Mouse (Mus musculus) heart, postnatal 0 days (tissue): Measurements from ENCODE around the gene Vegfa. TPM values are rescaled to one million over a fixed set of nuclear protein-coding genes. Genes with fewer than 3 reads are reported as not detected.

Experiments
- ATAC-seq: fragments of 200-750 bp; cut with Nextera tagmentation; 2 replicates; pipeline ENCODE4 v1.8.0; 2017; ENCODE audit warnings: low read depth, moderate number of reproducible peaks, moderate library complexity; ENCODE audit not compliant: insufficient read depth
- DNase-seq: peaks from one replicate; pipeline ENCODE4 v3.0.0-alpha.2; 2016; ENCODE audit warnings: low spot score
- H3K27ac ChIP-seq: fragments of 300-500 bp; sonication (generic); 2 replicates; pipeline ENCODE4 v1.5.1; 2014; ENCODE audit warnings: low read depth, mild to moderate bottlenecking
- H3K27me3 ChIP-seq: fragments of 300-500 bp; sonication (generic); 2 replicates; pipeline ENCODE4 v1.6.1; 2014; ENCODE audit warnings: low read length, mixed read lengths; ENCODE audit not compliant: control insufficient read depth, insufficient read depth
- H3K36me3 ChIP-seq: fragments of 300-500 bp; sonication (generic); replicated peaks from 2 replicates; pipeline ENCODE4 v1.6.1; 2014; ENCODE audit warnings: low read length, mixed read lengths; ENCODE audit not compliant: control insufficient read depth, insufficient read depth
- H3K4me1 ChIP-seq: fragments of 300-500 bp; sonication (generic); 2 replicates; pipeline ENCODE4 v1.6.1; 2014; ENCODE audit warnings: antibody characterized with exemption; ENCODE audit not compliant: control insufficient read depth, insufficient read depth
- H3K4me2 ChIP-seq: fragments of 300-500 bp; sonication (generic); 2 replicates; pipeline ENCODE4 v1.6.1; 2014; ENCODE audit warnings: low read depth, mild to moderate bottlenecking, low read length, moderate library complexity
- H3K4me3 ChIP-seq: fragments of 300-500 bp; sonication (generic); 2 replicates; pipeline ENCODE4 v1.5.1; 2014; ENCODE audit warnings: low read depth, low read length
- H3K9ac ChIP-seq: fragments of 300-500 bp; sonication (generic); replicated peaks from 2 replicates; pipeline ENCODE4 v1.6.1; 2014; ENCODE audit warnings: low read depth, low read length, mixed read lengths
- H3K9me3 ChIP-seq: fragments of 300-500 bp; sonication (generic); replicated peaks from 2 replicates; pipeline ENCODE4 v1.6.1; 2016; ENCODE audit warnings: low read length; ENCODE audit not compliant: control insufficient read depth
- CTCF ChIP-seq: IDR thresholded peaks from 2 replicates; pipeline ENCODE4 v1.5.1; 2016; ENCODE audit warnings: antibody characterized with exemption, control low read depth, low read depth
- EP300 ChIP-seq: IDR thresholded peaks from 2 replicates; pipeline ENCODE4 v1.6.1; 2016; ENCODE audit warnings: antibody characterized with exemption, low read depth
- WGBS: fragments of 180-500 bp; shearing (Covaris S2); extraction: QIAGEN DNeasy Blood & Tissue Kit; methylation state at CpG from one replicate; pipeline ENCODE4 v1.1.7; 2014; 5-methylcytosine and 5-hydroxymethylcytosine counted together
- polyA plus RNA-seq: library from polyadenylated mRNA; unstranded; fragments of >200 nt; fragmentation: Nextera tagmentation; extraction: Ambion mirVana; gene quantifications from 2 replicates; pipeline ENCODE4 v1.2.1, GENCODE M21; 2015
- total RNA-seq: library from RNA; depleted of rRNA; stranded (reverse); fragments of >200 nt; gene quantifications from 2 replicates; pipeline ENCODE4 v1.2.3, GENCODE M21; 2014; ENCODE audit warnings: low replicate concordance

Vegfa gene
- total and polyA plus RNA-seq, 2 experiments from 2014 or later, result 5.2 to 224 TPM

- H3K27ac ChIP-seq, result no peak overlapping the region
- WGBS, result 61% methylated on average over 5 of the region's 5 CpGs
- no peak for ATAC-seq
- no peaks in the 10 kb centered on the region for H3K9me3 ChIP-seq
- no peaks in the 10 kb centered on the region for H3K4me1 ChIP-seq
- H3K4me3 ChIP-seq, result no peak overlapping the region
- H3K27me3 ChIP-seq, result no peaks in the 10 kb centered on the region
- TF ChIP-seq EP300 (no peak), CTCF (peak; percentile 49)
- H3K9ac ChIP-seq, result no peak overlapping the region
- H3K4me2 ChIP-seq, result no peak overlapping the region
- DNase-seq, result no peak
- H3K36me3 ChIP-seq, result no peaks in the 10 kb centered on the region
Observed at GRCm38 (mm10) chr17:46041223-46041622, 9.1 kb upstream of the Vegfa start.

- Histone ChIP-seq H3K27ac (no peak overlapping the region), H3K4me2 (no peak overlapping the region), H3K27me3 (no peaks in the 10 kb centered on the region), H3K4me3 (no peak overlapping the region), H3K9ac (no peak overlapping the region), H3K36me3 (no peaks in the 10 kb centered on the region), H3K9me3 (no peaks in the 10 kb centered on the region), H3K4me1 (no peaks in the 10 kb centered on the region)
- ATAC-seq (no peak), DNase-seq (no peak)
- WGBS, result 23% methylated on average over 6 of the region's 6 CpGs
- TF ChIP-seq EP300 (no peak), CTCF (no peak)
Observed at GRCm38 (mm10) chr17:46040561-46040960, 8.4 kb upstream of the Vegfa start.

- Histone ChIP-seq H3K27me3 (no peaks in the 10 kb centered on the region), H3K36me3 (no peaks in the 10 kb centered on the region), H3K4me2 (no peak overlapping the region), H3K4me3 (no peak overlapping the region), H3K27ac (no peak overlapping the region), H3K9ac (no peak overlapping the region), H3K4me1 (peaks cover under 1% of the 10 kb centered on the region), H3K9me3 (no peaks in the 10 kb centered on the region)
- DNase-seq (no peak), ATAC-seq (no peak)
- TF ChIP-seq CTCF (peak; percentile 20), EP300 (no peak)
- 30% methylated on average over 3 of the region's 3 CpGs for WGBS
Observed at GRCm38 (mm10) chr17:46038906-46039305, 6.7 kb upstream of the Vegfa start.

- TF ChIP-seq CTCF (no peak), EP300 (no peak)
- Histone ChIP-seq H3K27me3 (no peaks in the 10 kb centered on the region), H3K27ac (no peak overlapping the region), H3K9me3 (no peaks in the 10 kb centered on the region), H3K9ac (no peak overlapping the region), H3K4me3 (no peak overlapping the region), H3K4me1 (peaks cover 11% of the 10 kb centered on the region), H3K36me3 (no peaks in the 10 kb centered on the region), H3K4me2 (no peak overlapping the region)
- ATAC-seq, result no peak
- 50% methylated on average over 6 of the region's 6 CpGs for WGBS
- no peak for DNase-seq
Observed at GRCm38 (mm10) chr17:46036400-46036799, 4.2 kb upstream of the Vegfa start.

GRCm38 (mm10) chr17:46034110-46034509 lies 1.9 kb upstream of the Vegfa start:
- Histone ChIP-seq H3K36me3 (no peaks in the 10 kb centered on the region), H3K27me3 (no peaks in the 10 kb centered on the region), H3K27ac (no peak overlapping the region), H3K4me2 (no peak overlapping the region), H3K9me3 (no peaks in the 10 kb centered on the region), H3K9ac (no peak overlapping the region), H3K4me1 (peaks cover 16% of the 10 kb centered on the region), H3K4me3 (no peak overlapping the region)
- DNase-seq, result no peak
- no peak for ATAC-seq
- WGBS, result 48% methylated on average over 6 of the region's 6 CpGs
- TF ChIP-seq EP300 (no peak), CTCF (no peak)

GRCm38 (mm10) chr17:46033607-46034006 lies 1.4 kb upstream of the Vegfa start:
- no peak for ATAC-seq
- Histone ChIP-seq H3K9ac (no peak overlapping the region), H3K9me3 (no peaks in the 10 kb centered on the region), H3K27me3 (no peaks in the 10 kb centered on the region), H3K4me3 (no peak overlapping the region), H3K36me3 (no peaks in the 10 kb centered on the region), H3K4me2 (no peak overlapping the region), H3K4me1 (peaks cover 19% of the 10 kb centered on the region), H3K27ac (no peak overlapping the region)
- TF ChIP-seq CTCF, result no peak
- TF ChIP-seq EP300, result no peak
- peak; percentile 33 for DNase-seq
- WGBS, result 12% methylated on average over 2 of the region's 2 CpGs
